Mouse (Mus musculus) limb, embryonic 14.5 days (tissue): ENCODE measurements around the gene Crygn. TPM values are rescaled to one million over a fixed set of nuclear protein-coding genes. Genes with fewer than 3 reads are reported as not detected.

ENCODE experiments used
- ATAC-seq: fragments of 200-750 bp; cut with Nextera tagmentation; 2 replicates; pipeline ENCODE4 v1.8.0; 2017; ENCODE audit warnings: low read depth, moderate number of reproducible peaks, moderate TSS enrichment; ENCODE audit not compliant: low FRiP score
- DNase-seq: peaks from one replicate; pipeline ENCODE4 v3.0.0-alpha.2; 2015; ENCODE audit warnings: low spot score
- H3K27ac ChIP-seq: fragments of 300-500 bp; sonication (generic); replicated peaks from 2 replicates; pipeline ENCODE4 v1.5.1; 2014; ENCODE audit warnings: low read depth, mild to moderate bottlenecking, low read length, moderate library complexity, mixed read lengths
- H3K27me3 ChIP-seq: fragments of 300-500 bp; sonication (generic); 2 replicates; pipeline ENCODE4 v1.6.1; 2014; ENCODE audit warnings: low read length, mixed read lengths; ENCODE audit not compliant: control insufficient read depth, insufficient read depth
- H3K36me3 ChIP-seq: fragments of 300-500 bp; sonication (generic); 2 replicates; pipeline ENCODE4 v1.6.1; 2014; ENCODE audit warnings: mild to moderate bottlenecking, low read length, moderate library complexity, mixed read lengths; ENCODE audit not compliant: control insufficient read depth, insufficient read depth
- H3K4me1 ChIP-seq: fragments of 300-500 bp; sonication (generic); 2 replicates; pipeline ENCODE4 v1.6.1; 2014; ENCODE audit warnings: antibody characterized with exemption, low read length, mixed read lengths; ENCODE audit not compliant: control insufficient read depth, insufficient read depth
- H3K4me2 ChIP-seq: fragments of 300-500 bp; sonication (generic); replicated peaks from 2 replicates; pipeline ENCODE4 v1.6.1; 2014; ENCODE audit warnings: low read depth, mild to moderate bottlenecking, low read length, moderate library complexity; ENCODE audit not compliant: severe bottlenecking
- H3K4me3 ChIP-seq: fragments of 300-500 bp; sonication (generic); replicated peaks from 2 replicates; pipeline ENCODE4 v1.5.1; 2014; ENCODE audit warnings: low read length
- H3K9ac ChIP-seq: fragments of 300-500 bp; sonication (generic); 2 replicates; pipeline ENCODE4 v1.6.1; 2014; ENCODE audit warnings: mild to moderate bottlenecking, low read depth, low read length, moderate library complexity; ENCODE audit not compliant: severe bottlenecking
- H3K9me3 ChIP-seq: fragments of 300-500 bp; sonication (generic); 2 replicates; pipeline ENCODE4 v1.6.1; 2016; ENCODE audit warnings: low read length; ENCODE audit not compliant: control insufficient read depth
- POLR2A ChIP-seq: fragments of 200-500 bp; IDR thresholded peaks from 2 replicates; pipeline ENCODE4 v1.8.0; 2012; ENCODE audit warnings: inconsistent platforms, mild to moderate bottlenecking, moderate library complexity, borderline replicate concordance; ENCODE audit not compliant: insufficient read depth, insufficient read length; ENCODE audit errors: extremely low read depth
- WGBS: fragments of 180-500 bp; shearing (Covaris S2); extraction: QIAGEN DNeasy Blood & Tissue Kit; methylation state at CpG from one replicate; pipeline ENCODE4 v1.1.7; 2014; 5-methylcytosine and 5-hydroxymethylcytosine counted together
- polyA plus RNA-seq, 2 experiments: library from polyadenylated mRNA; depleted of rRNA in 1 of 2; stranded (reverse) in 1 of 2; unstranded in 1 of 2; fragments of >200 nt; fragmentation: Nextera tagmentation in 1 of 2; extraction: Ambion mirVana in 1 of 2; gene quantifications; 2 replicates each; pipeline versions ENCODE4 v1.2.1 to v1.2.3; 2012 to 2014

Crygn gene
- polyA plus RNA-seq, 2 experiments, result 0.09 to 2.3 TPM

GRCm38 (mm10) chr5:24719852-24720251 is 38.0 kb downstream of the Crygn start:
- Histone ChIP-seq H3K9ac (no peak overlapping the region), H3K36me3 (peaks cover 49% of the 10 kb centered on the region), H3K27ac (no peak overlapping the region), H3K9me3 (no peaks in the 10 kb centered on the region), H3K4me3 (no peak overlapping the region), H3K4me2 (no peak overlapping the region), H3K27me3 (no peaks in the 10 kb centered on the region), H3K4me1 (peaks cover 10% of the 10 kb centered on the region)
- WGBS, result 86% methylated on average over 3 of the region's 3 CpGs
- no peak for TF ChIP-seq POLR2A
- ATAC-seq (no peak), DNase-seq (no peak)

DNA sequence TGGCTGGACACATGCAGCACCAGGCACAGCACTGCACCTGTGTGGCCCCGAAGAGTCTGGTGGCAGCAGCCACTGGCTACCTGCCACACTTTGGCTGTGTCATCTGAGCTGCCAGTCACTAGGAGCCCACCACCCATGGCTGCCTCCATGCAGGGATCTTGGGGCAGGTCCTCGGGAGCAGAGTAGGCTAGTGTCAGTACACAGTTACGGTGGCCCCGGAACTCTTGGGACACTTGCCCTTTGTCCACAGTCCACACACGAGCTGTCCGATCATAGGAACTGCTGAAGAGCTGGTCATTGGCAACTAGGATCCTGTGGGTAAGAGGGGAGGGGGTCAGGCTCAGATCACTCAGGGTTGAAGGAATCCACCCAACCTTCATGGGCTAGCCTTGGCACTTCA is 39.7 kb downstream of the Crygn start:
- Histone ChIP-seq H3K9ac (no peak overlapping the region), H3K4me2 (no peak overlapping the region), H3K4me3 (no peak overlapping the region), H3K36me3 (peaks cover 65% of the 10 kb centered on the region), H3K27ac (no peak overlapping the region), H3K27me3 (no peaks in the 10 kb centered on the region), H3K9me3 (no peaks in the 10 kb centered on the region), H3K4me1 (no peaks in the 10 kb centered on the region)
- ATAC-seq (no peak), DNase-seq (no peak)
- no peak for TF ChIP-seq POLR2A
- WGBS, result 89% methylated on average over 6 of the region's 6 CpGs

DNA sequence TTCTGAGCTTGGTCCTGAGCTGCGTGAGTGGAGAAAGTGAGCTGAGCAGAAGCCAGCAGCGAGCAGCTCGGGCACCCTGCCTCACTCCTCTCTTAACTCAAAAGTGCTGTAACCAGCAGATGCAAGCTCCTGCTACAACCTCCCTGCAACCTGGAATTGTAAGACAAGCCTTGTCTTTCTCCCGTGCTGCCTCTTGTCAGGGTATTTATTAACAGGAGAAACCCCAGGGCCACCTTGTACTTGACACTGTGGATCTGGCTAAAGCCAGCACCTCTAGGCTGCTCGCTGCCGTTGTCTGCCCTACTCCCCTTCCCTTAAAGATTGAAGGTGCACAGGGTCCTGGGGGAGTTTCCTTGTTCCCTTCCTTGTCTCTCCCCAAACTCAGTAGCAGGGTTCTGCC is 43.8 kb downstream of the Crygn start:
- H3K9me3 ChIP-seq, result peaks cover 4% of the 10 kb centered on the region; the same call in 1 of the 2 replicates
- ATAC-seq, result no peak
- DNase-seq, result no peak
- no peak overlapping the region for H3K4me2 ChIP-seq
- peaks cover 86% of the 10 kb centered on the region for H3K36me3 ChIP-seq
- no peaks in the 10 kb centered on the region for H3K4me1 ChIP-seq
- H3K4me3 ChIP-seq, result no peak overlapping the region
- 74% methylated on average over 6 of the region's 6 CpGs for WGBS
- H3K27me3 ChIP-seq, result no peaks in the 10 kb centered on the region
- no peak overlapping the region for H3K27ac ChIP-seq
- no peak for TF ChIP-seq POLR2A
- H3K9ac ChIP-seq, result no peak overlapping the region

- TF ChIP-seq POLR2A, result no peak
- Histone ChIP-seq H3K27me3 (no peaks in the 10 kb centered on the region), H3K4me3 (no peak overlapping the region), H3K9me3 (peaks cover 4% of the 10 kb centered on the region; the same call in 1 of the 2 replicates), H3K36me3 (peaks cover 91% of the 10 kb centered on the region), H3K27ac (no peak overlapping the region), H3K4me2 (no peak overlapping the region), H3K9ac (no peak overlapping the region), H3K4me1 (no peaks in the 10 kb centered on the region)
- ATAC-seq (no peak), DNase-seq (no peak)
- WGBS, result 76% methylated on average over 2 of the region's 2 CpGs
Observed at GRCm38 (mm10) chr5:24713199-24713598, 44.6 kb downstream of the Crygn start.

DNA sequence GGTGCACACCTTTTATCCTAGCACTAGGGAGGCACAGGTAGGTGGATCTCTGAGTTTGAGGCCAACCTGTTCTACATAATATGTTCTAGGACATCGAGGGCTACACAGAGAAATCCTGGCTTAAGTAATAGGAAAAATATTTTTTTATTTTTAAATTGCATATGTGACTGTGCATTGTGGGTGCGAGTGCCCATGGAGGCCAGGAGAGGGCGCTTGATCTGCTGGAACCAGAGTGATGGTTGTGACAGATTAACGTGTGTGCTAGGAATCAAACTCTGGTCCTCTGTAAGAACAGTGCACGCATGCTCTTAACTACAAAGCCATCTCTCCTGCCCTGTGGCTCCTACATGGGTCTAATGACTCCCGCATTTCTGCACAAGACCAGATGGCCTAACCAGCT is 46.2 kb downstream of the Crygn start:
- H3K36me3 ChIP-seq, result peaks cover 94% of the 10 kb centered on the region

DNA sequence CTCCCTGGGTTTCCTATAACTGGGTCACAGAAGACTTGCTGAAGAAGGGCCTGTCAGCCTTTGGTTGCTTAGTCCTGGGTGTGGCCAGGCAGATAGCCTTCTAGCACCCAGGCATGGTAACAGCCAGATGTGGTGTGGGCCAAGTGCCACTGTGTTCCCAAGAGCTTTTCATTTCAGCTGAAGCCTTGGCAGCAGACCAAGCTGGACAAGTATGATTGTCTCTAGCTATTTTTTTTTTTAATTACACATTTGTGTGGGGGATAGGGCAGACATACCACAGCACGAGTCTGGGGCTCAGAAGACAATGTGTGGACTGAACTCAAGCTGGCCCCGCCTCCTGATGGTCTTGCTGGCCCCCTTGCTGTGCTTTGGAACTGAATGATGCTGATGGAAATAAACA is 47.8 kb downstream of the Crygn start:
- Histone ChIP-seq H3K36me3 (peaks cover 97% of the 10 kb centered on the region), H3K4me3 (no peak overlapping the region), H3K4me2 (no peak overlapping the region), H3K27me3 (no peaks in the 10 kb centered on the region), H3K9me3 (peaks cover 4% of the 10 kb centered on the region; the same call in 1 of the 2 replicates), H3K27ac (no peak overlapping the region), H3K9ac (no peak overlapping the region), H3K4me1 (no peaks in the 10 kb centered on the region)
- DNase-seq (no peak), ATAC-seq (no peak)
- TF ChIP-seq POLR2A, result no peak
- WGBS, result 77% methylated on average over 2 of the region's 2 CpGs

More for the DNA sequence above, 46.2 kb downstream of the Crygn start:
- Histone ChIP-seq H3K4me2 (no peak overlapping the region), H3K27ac (no peak overlapping the region), H3K4me3 (no peak overlapping the region), H3K4me1 (no peaks in the 10 kb centered on the region), H3K9ac (no peak overlapping the region), H3K9me3 (peaks cover 4% of the 10 kb centered on the region; the same call in 1 of the 2 replicates), H3K27me3 (no peaks in the 10 kb centered on the region)
- no peak for ATAC-seq
- 90% methylated on average over 6 of the region's 6 CpGs for WGBS
- TF ChIP-seq POLR2A, result no peak
- DNase-seq, result no peak
